Mouse (Mus musculus): ENCODE measurements around the gene Nup188.

Nup188 gene

GRCm38 (mm10) chr2:30256616-30257350 lies 29.4 kb upstream of the Nup188 start:
- no peak for DNase-seq (ENCODE audit: low spot score)

GRCm38 (mm10) chr2:30257699-30258460 lies 28.3 kb upstream of the Nup188 start:
- no peak for DNase-seq (ENCODE audit: low spot score)

GRCm38 (mm10) chr2:30258600-30258999 lies 27.6 kb upstream of the Nup188 start:
- no peak for DNase-seq (ENCODE audit: low spot score)

- no peak for DNase-seq (ENCODE audit: low spot score)
Measured at GRCm38 (mm10) chr2:30259131-30260064, 26.8 kb upstream of the Nup188 start.

- no peak for DNase-seq (ENCODE audit: low spot score)
Measured at GRCm38 (mm10) chr2:30261064-30261736, 25.0 kb upstream of the Nup188 start.

- no peak for DNase-seq (ENCODE audit: low spot score)
Measured at GRCm38 (mm10) chr2:30261921-30262839, 24.0 kb upstream of the Nup188 start.

- DNase-seq (ENCODE audit: low spot score): no peak
Measured at GRCm38 (mm10) chr2:30262840-30263441, 23.3 kb upstream of the Nup188 start.

GRCm38 (mm10) chr2:30263811-30264210 lies 22.4 kb upstream of the Nup188 start:
- DNase-seq (ENCODE audit: low spot score): no peak

- DNase-seq (ENCODE audit: low spot score): no peak
Measured at GRCm38 (mm10) chr2:30264671-30265519, 21.3 kb upstream of the Nup188 start.

GRCm38 (mm10) chr2:30265767-30266253 lies 20.4 kb upstream of the Nup188 start, which contains the start of gene Phyhd1:
TSS of gene Phyhd1 (plus strand) at chr2:30266203.
- DNase-seq (ENCODE audit: low spot score): no peak

- DNase-seq (ENCODE audit: low spot score): peak; percentile 24
Measured at GRCm38 (mm10) chr2:30266392-30266941, 19.7 kb upstream of the Nup188 start.

- no peak for DNase-seq (ENCODE audit: low spot score)
Measured at GRCm38 (mm10) chr2:30267466-30267865, 18.7 kb upstream of the Nup188 start.

- no peak for DNase-seq (ENCODE audit: low spot score)
Measured at GRCm38 (mm10) chr2:30268371-30268770, 17.8 kb upstream of the Nup188 start.

- DNase-seq (ENCODE audit: low spot score): no peak
Measured at GRCm38 (mm10) chr2:30269241-30269990, 16.8 kb upstream of the Nup188 start.

- DNase-seq (ENCODE audit: low spot score): peak; percentile 85
Measured at GRCm38 (mm10) chr2:30270134-30270533, 16.1 kb upstream of the Nup188 start.

GRCm38 (mm10) chr2:30280743-30281142 lies 5.5 kb upstream of the Nup188 start, which contains the start of gene Gm28038:
TSS of gene Gm28038 (plus strand) at chr2:30281043.
- no peak for DNase-seq (ENCODE audit: low spot score)

- no peak for DNase-seq (ENCODE audit: low spot score)
Measured at GRCm38 (mm10) chr2:30281651-30282050, 4.5 kb upstream of the Nup188 start.

GRCm38 (mm10) chr2:30283193-30283592 lies 3.0 kb upstream of the Nup188 start:
- no peak for DNase-seq (ENCODE audit: low spot score)
